Mouse (Mus musculus): Measurements from ENCODE around the gene Atp2b2. TPM values are rescaled to one million over a fixed set of nuclear protein-coding genes. Genes with fewer than 3 reads are reported as not detected.
A peak's percentile ranks its signal among the peaks of the same experiment; 100 is the strongest.
"Not testable (repeated sequence)": the region's sequence is repeated elsewhere in the genome, so short reads cannot be mapped to it uniquely, and the experiment has no call there.

The Atp2b2 gene
- total and polyA plus RNA-seq, 3 experiments: 0.04 TPM; not detected in 2

DNA sequence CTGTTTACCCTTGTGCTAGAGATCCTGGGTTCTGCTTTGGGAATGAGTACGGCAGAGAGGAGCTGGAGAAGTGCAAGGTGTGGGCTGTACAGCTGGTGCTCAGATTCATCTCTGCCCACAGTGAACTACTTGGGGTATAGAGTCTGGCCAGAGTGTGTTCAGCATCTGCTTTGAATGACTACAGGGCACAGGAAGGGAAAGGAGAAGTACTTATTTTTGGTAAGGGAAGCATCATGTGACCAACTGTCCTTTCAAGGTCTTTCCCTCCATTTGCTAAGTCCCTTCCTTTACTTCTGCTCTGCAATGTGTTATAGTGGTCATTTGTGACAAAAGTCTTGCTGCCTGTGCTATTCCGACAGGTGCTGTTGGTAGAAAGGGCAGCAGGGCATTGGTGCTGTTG, 328.1 kb downstream of the Atp2b2 start:
- TF ChIP-seq SIN3A (IDR thresholded peaks at IDR 0.05; ENCODE audit: low read length) (no peak), MAZ (IDR thresholded peaks at IDR 0.05; ENCODE audit: low read depth, low read length) (no peak), USF2 (IDR thresholded peaks at IDR 0.05; ENCODE audit: borderline replicate concordance in 1 of 2, insufficient read depth in 1 of 2, low read depth in 1 of 2, low read length in 2 of 2) (peak in 1 of 2 experiments; percentile 36; a peak in 1 of 4 replicates), SMC3 (IDR thresholded peaks at IDR 0.05; ENCODE audit: low read depth, low read length) (no peak), POLR2A (IDR thresholded peaks at IDR 0.05; ENCODE audit: control insufficient read depth in 1 of 2, insufficient read depth in 1 of 2, low read depth in 1 of 2, low read length in 2 of 2, poor library complexity in 1 of 2) (peak in 1 of 2 experiments; percentile 18; a peak in 1 of 4 replicates), CTCF (IDR thresholded peaks at IDR 0.05 in 2 of 3, conservative IDR thresholded peaks at IDR 0.05 in 1 of 3; ENCODE audit: control insufficient read depth in 1 of 3, insufficient read depth in 1 of 3, low read depth in 2 of 3, low read length in 3 of 3, poor library complexity in 1 of 3, severe bottlenecking in 1 of 3) (no peak), USF1 (IDR thresholded peaks at IDR 0.05; ENCODE audit: low read depth, low read length) (peak; percentile 86), MEF2A (IDR thresholded peaks at IDR 0.05; ENCODE audit: extremely low read depth, insufficient replicate concordance, low read depth, low read length, poor library complexity, severe bottlenecking) (0 out of 2 replicates have a peak, but pooled peaks have one; percentile 25), CHD2 (IDR thresholded peaks at IDR 0.05; ENCODE audit: low read length) (no peak), MXI1 (IDR thresholded peaks at IDR 0.05; ENCODE audit: low read depth, low read length) (no peak), MYC (IDR thresholded peaks at IDR 0.05; ENCODE audit: low read depth, low read length) (no peak), NELFE (IDR thresholded peaks at IDR 0.05; ENCODE audit: low read depth, low read length) (no peak), RAD21 (IDR thresholded peaks at IDR 0.05; ENCODE audit: low read depth, low read length) (no peak), TBP (IDR thresholded peaks at IDR 0.05; ENCODE audit: low read depth, low read length) (no peak), EP300 (IDR thresholded peaks at IDR 0.05; ENCODE audit: low read depth in 1 of 2, low read length in 2 of 2) (no peak), ETS1 (IDR thresholded peaks at IDR 0.05; ENCODE audit: low read depth, low read length) (no peak)
- Histone ChIP-seq H3K36me3 (ENCODE audit: control insufficient read depth in 1 of 2, insufficient read depth in 2 of 2, low read length in 2 of 2) (peaks cover 6 to 36% of the 10 kb centered on the region in 2 experiments; a peak in 3 of 4 replicates), H3K27ac (ENCODE audit: control insufficient read depth, low read depth, low read length) (0 out of 2 replicates have a peak overlapping the region, but pooled peaks have one; percentile 4), H3K9me3 (replicated peaks; ENCODE audit: insufficient read depth, low read length) (no peaks in the 10 kb centered on the region), H3K79me2 (ENCODE audit: control insufficient read depth, insufficient read depth, low read length, poor library complexity) (no peaks in the 10 kb centered on the region), H3K9ac (ENCODE audit: control insufficient read depth, low read depth, low read length, poor library complexity, severe bottlenecking) (no peak overlapping the region), H3K27me3 (ENCODE audit: control insufficient read depth in 1 of 2, insufficient read depth in 2 of 2, low read length in 2 of 2) (no peaks in the 10 kb centered on the region), H3K4me1 (ENCODE audit: control insufficient read depth in 1 of 2, insufficient read depth in 2 of 2, low read length in 2 of 2) (no peaks in the 10 kb centered on the region; a peak in 1 of 4 replicates), H3K4me3 (ENCODE audit: control insufficient read depth in 1 of 2, insufficient read depth in 1 of 2, low read depth in 2 of 2, low read length in 2 of 2) (no peak overlapping the region)
- DNase-seq (ENCODE audit: low read depth, low spot score): peak; percentile 41

DNA sequence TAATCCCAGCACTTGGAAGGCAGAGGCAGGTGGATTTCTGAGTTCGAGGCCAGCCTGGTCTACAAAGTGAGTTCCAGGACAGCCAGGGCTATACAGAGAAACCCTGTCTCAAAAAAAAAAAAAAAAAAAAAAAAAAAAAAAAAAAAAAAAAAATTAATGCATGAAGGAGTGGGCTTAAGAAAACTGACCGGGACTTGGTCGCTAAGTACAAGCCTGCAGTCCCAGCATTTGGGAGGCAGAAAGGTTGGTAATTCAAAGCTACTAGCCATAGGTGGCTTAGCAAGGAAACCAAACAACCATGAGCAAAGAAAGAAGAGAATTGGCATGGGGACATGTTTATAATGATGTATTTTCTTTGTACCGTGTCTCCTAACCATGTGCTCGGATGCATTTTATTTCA, 329.0 kb downstream of the Atp2b2 start:
- not testable (repeated sequence) for DNase-seq (ENCODE audit: low read depth, low spot score); H3K4me3 ChIP-seq (ENCODE audit: control insufficient read depth in 1 of 2, insufficient read depth in 1 of 2, low read depth in 2 of 2, low read length in 2 of 2); H3K79me2 ChIP-seq (ENCODE audit: control insufficient read depth, insufficient read depth, low read length, poor library complexity); H3K9ac ChIP-seq (ENCODE audit: control insufficient read depth, low read depth, low read length, poor library complexity, severe bottlenecking); H3K9me3 ChIP-seq (replicated peaks; ENCODE audit: insufficient read depth, low read length); H3K27me3 ChIP-seq (ENCODE audit: control insufficient read depth in 1 of 2, insufficient read depth in 2 of 2, low read length in 2 of 2); H3K4me1 ChIP-seq (ENCODE audit: control insufficient read depth in 1 of 2, insufficient read depth in 2 of 2, low read length in 2 of 2); H3K27ac ChIP-seq (ENCODE audit: control insufficient read depth, low read depth, low read length)
- peaks cover 6 to 35% of the 10 kb centered on the region in 2 experiments; a peak in 3 of 4 replicates for H3K36me3 ChIP-seq (ENCODE audit: control insufficient read depth in 1 of 2, insufficient read depth in 2 of 2, low read length in 2 of 2)
- TF ChIP-seq ZNF384 (IDR thresholded peaks at IDR 0.05; ENCODE audit: low read depth, low read length): peak; percentile 84

Measured in MEL (cell line).